Mouse (Mus musculus): ENCODE measurements around the gene Rhbdd3. TPM values are rescaled to one million over a fixed set of nuclear protein-coding genes. Genes with fewer than 3 reads are reported as not detected.
A peak's percentile ranks its signal among the peaks of the same experiment; 100 is the strongest.

Rhbdd3 gene
- polyA plus RNA-seq (2016; fragmentation: Nextera tagmentation; extraction: Ambion mirVana) = 29.1 and 29.3 TPM in 2 replicates

GRCm38 (mm10) chr11:5098736-5099542, at the start of gene Rhbdd3, which contains the start of gene Ewsr1:
Rhbdd3 (plus strand) TSS chr11:5098926.
Ewsr1 (minus strand) TSS chr11:5099266.
- Histone ChIP-seq H3K27me3 (ENCODE audit: insufficient read depth, poor library complexity, severe bottlenecking) (no peaks in the 10 kb centered on the region), H3K36me3 (peaks cover 44% of the 10 kb centered on the region), H3K9me3 (no peaks in the 10 kb centered on the region), H3K4me3 (peak within 1 kb of the TSS; percentile 100), H3K27ac (peak within 1 kb of the TSS; percentile 100), H3K4me1 (replicated peaks) (peaks cover 35% of the 10 kb centered on the region)
- WGBS = under 1% methylated on average over 92 of the region's 92 CpGs
- peak; percentile 97 for DNase-seq (ENCODE audit: low spot score)

- 77% methylated on average over 10 of the region's 10 CpGs for WGBS
Observed at GRCm38 (mm10) chr11:5051629-5052028, 47.1 kb upstream of the Rhbdd3 start.

GRCm38 (mm10) chr11:5052200-5052854, 46.4 kb upstream of the Rhbdd3 start:
- Histone ChIP-seq H3K27ac (no peak overlapping the region), H3K27me3 (ENCODE audit: insufficient read depth, poor library complexity, severe bottlenecking) (peaks cover 33% of the 10 kb centered on the region)
- 76% methylated on average over 10 of the region's 10 CpGs for WGBS

More at GRCm38 (mm10) chr11:5051629-5052028, 47.1 kb upstream of the Rhbdd3 start:
- H3K4me1 ChIP-seq (replicated peaks) = peaks cover 13% of the 10 kb centered on the region
- no peaks in the 10 kb centered on the region for H3K9me3 ChIP-seq
- H3K36me3 ChIP-seq = no peaks in the 10 kb centered on the region
- DNase-seq (ENCODE audit: low spot score) = no peak
- H3K27me3 ChIP-seq (ENCODE audit: insufficient read depth, poor library complexity, severe bottlenecking) = peaks cover 26% of the 10 kb centered on the region
- H3K27ac ChIP-seq = no peak overlapping the region
- no peak overlapping the region for H3K4me3 ChIP-seq

GRCm38 (mm10) chr11:5054151-5054550, 44.6 kb upstream of the Rhbdd3 start:
- DNase-seq (ENCODE audit: low spot score) = no peak
- H3K27me3 ChIP-seq (ENCODE audit: insufficient read depth, poor library complexity, severe bottlenecking) = peaks cover 51% of the 10 kb centered on the region
- H3K4me3 ChIP-seq = no peak overlapping the region
- no peak overlapping the region for H3K27ac ChIP-seq
- peaks cover 37% of the 10 kb centered on the region for H3K4me1 ChIP-seq (replicated peaks)
- WGBS = 88% methylated on average over 14 of the region's 14 CpGs
- no peaks in the 10 kb centered on the region for H3K9me3 ChIP-seq
- no peaks in the 10 kb centered on the region for H3K36me3 ChIP-seq

More at GRCm38 (mm10) chr11:5052200-5052854, 46.4 kb upstream of the Rhbdd3 start:
- H3K4me3 ChIP-seq = no peak overlapping the region
- H3K4me1 ChIP-seq (replicated peaks) = peaks cover 20% of the 10 kb centered on the region
- no peaks in the 10 kb centered on the region for H3K36me3 ChIP-seq
- DNase-seq (ENCODE audit: low spot score) = no peak
- H3K9me3 ChIP-seq = no peaks in the 10 kb centered on the region

GRCm38 (mm10) chr11:5054874-5055273, 43.9 kb upstream of the Rhbdd3 start:
- Histone ChIP-seq H3K4me1 (replicated peaks) (peaks cover 44% of the 10 kb centered on the region), H3K4me3 (no peak overlapping the region), H3K27ac (no peak overlapping the region), H3K27me3 (ENCODE audit: insufficient read depth, poor library complexity, severe bottlenecking) (peaks cover 55% of the 10 kb centered on the region), H3K36me3 (no peaks in the 10 kb centered on the region), H3K9me3 (no peaks in the 10 kb centered on the region)
- WGBS = 69% methylated on average over 6 of the region's 6 CpGs
- no peak for DNase-seq (ENCODE audit: low spot score)

- H3K4me3 ChIP-seq = 0 out of 2 replicates have a peak overlapping the region, but pooled peaks have one; percentile 18
- no peaks in the 10 kb centered on the region for H3K9me3 ChIP-seq
- H3K27ac ChIP-seq = no peak overlapping the region; the same call in 1 of the 2 replicates
- peak; percentile 40 for DNase-seq (ENCODE audit: low spot score)
- H3K36me3 ChIP-seq = no peaks in the 10 kb centered on the region
- peaks cover 66% of the 10 kb centered on the region for H3K27me3 ChIP-seq (ENCODE audit: insufficient read depth, poor library complexity, severe bottlenecking)
- WGBS = 30% methylated on average over 23 of the region's 23 CpGs
- peaks cover 53% of the 10 kb centered on the region for H3K4me1 ChIP-seq (replicated peaks)
Observed at GRCm38 (mm10) chr11:5055945-5056938, 42.5 kb upstream of the Rhbdd3 start.

- Histone ChIP-seq H3K4me3 (no peak overlapping the region), H3K36me3 (no peaks in the 10 kb centered on the region), H3K9me3 (no peaks in the 10 kb centered on the region), H3K27me3 (ENCODE audit: insufficient read depth, poor library complexity, severe bottlenecking) (peaks cover 74% of the 10 kb centered on the region), H3K4me1 (replicated peaks) (peaks cover 61% of the 10 kb centered on the region), H3K27ac (no peak overlapping the region)
- WGBS = 46% methylated on average over 8 of the region's 8 CpGs
- no peak for DNase-seq (ENCODE audit: low spot score)
Observed at GRCm38 (mm10) chr11:5057064-5057463, 41.7 kb upstream of the Rhbdd3 start.

GRCm38 (mm10) chr11:5057541-5057855, 41.2 kb upstream of the Rhbdd3 start:
- 13% methylated on average over 8 of the region's 8 CpGs for WGBS
- Histone ChIP-seq H3K4me1 (replicated peaks) (peaks cover 65% of the 10 kb centered on the region), H3K9me3 (no peaks in the 10 kb centered on the region), H3K4me3 (peak overlapping the region; percentile 56), H3K36me3 (no peaks in the 10 kb centered on the region), H3K27me3 (ENCODE audit: insufficient read depth, poor library complexity, severe bottlenecking) (peaks cover 78% of the 10 kb centered on the region), H3K27ac (0 out of 2 replicates have a peak overlapping the region, but pooled peaks have one; percentile 26)
- no peak for DNase-seq (ENCODE audit: low spot score)

- WGBS = 2% methylated on average over 77 of the region's 77 CpGs
Observed at GRCm38 (mm10) chr11:5057856-5058641, 40.7 kb upstream of the Rhbdd3 start, which contains the start of gene Rasl10a. Rasl10a (plus strand) TSS chr11:5058128.

GRCm38 (mm10) chr11:5058783-5059182, 39.9 kb upstream of the Rhbdd3 start:
- no peak overlapping the region for H3K27ac ChIP-seq
- peaks cover 91% of the 10 kb centered on the region for H3K27me3 ChIP-seq (ENCODE audit: insufficient read depth, poor library complexity, severe bottlenecking)
- no peaks in the 10 kb centered on the region for H3K36me3 ChIP-seq
- 29% methylated on average over 9 of the region's 9 CpGs for WGBS
- H3K9me3 ChIP-seq = no peaks in the 10 kb centered on the region
- peak; percentile 14 for DNase-seq (ENCODE audit: low spot score)
- 0 out of 2 replicates have a peak overlapping the region, but pooled peaks have one; percentile 2 for H3K4me3 ChIP-seq
- H3K4me1 ChIP-seq (replicated peaks) = peaks cover 78% of the 10 kb centered on the region

More at GRCm38 (mm10) chr11:5057856-5058641, 40.7 kb upstream of the Rhbdd3 start, which contains the start of gene Rasl10a:
- no peaks in the 10 kb centered on the region for H3K9me3 ChIP-seq
- H3K4me1 ChIP-seq (replicated peaks) = peaks cover 71% of the 10 kb centered on the region
- H3K27ac ChIP-seq = peak within 1 kb of the TSS; percentile 26; the same call in 1 of the 2 replicates
- peak; percentile 51 for DNase-seq (ENCODE audit: low spot score)
- no peaks in the 10 kb centered on the region for H3K36me3 ChIP-seq
- peaks cover 84% of the 10 kb centered on the region for H3K27me3 ChIP-seq (ENCODE audit: insufficient read depth, poor library complexity, severe bottlenecking)
- H3K4me3 ChIP-seq = peak within 1 kb of the TSS; percentile 56

- H3K27me3 ChIP-seq (ENCODE audit: insufficient read depth, poor library complexity, severe bottlenecking) = peaks cover 96% of the 10 kb centered on the region
- H3K36me3 ChIP-seq = no peaks in the 10 kb centered on the region
- H3K4me3 ChIP-seq = peak overlapping the region; percentile 26
- 27% methylated on average over 14 of the region's 14 CpGs for WGBS
- peak; percentile 27 for DNase-seq (ENCODE audit: low spot score)
- no peaks in the 10 kb centered on the region for H3K9me3 ChIP-seq
- peaks cover 83% of the 10 kb centered on the region for H3K4me1 ChIP-seq (replicated peaks)
- no peak overlapping the region for H3K27ac ChIP-seq
Observed at GRCm38 (mm10) chr11:5059230-5059629, 39.5 kb upstream of the Rhbdd3 start.

Data from hindbrain, embryonic 10.5 days (tissue).